Mouse (Mus musculus) olfactory bulb, adult 2 months (tissue): ENCODE measurements around the gene Col15a1. TPM values are rescaled to one million over a fixed set of nuclear protein-coding genes. Genes with fewer than 3 reads are reported as not detected.
A peak's percentile ranks its signal among the peaks of the same experiment; 100 is the strongest.

ENCODE experiments used
- H3K27ac ChIP-seq: fragments of 200-500 bp; 2 replicates; pipeline ENCODE4 v1.5.1; 2012; ENCODE audit warnings: low read depth, low read length; ENCODE audit not compliant: insufficient read depth
- H3K4me1 ChIP-seq: fragments of 200-500 bp; 2 replicates; pipeline ENCODE4 v1.6.1; 2012; ENCODE audit warnings: low read length; ENCODE audit not compliant: control insufficient read depth, insufficient read depth
- H3K4me3 ChIP-seq: fragments of 200-500 bp; 2 replicates; pipeline ENCODE4 v1.5.1; 2012; ENCODE audit warnings: mild to moderate bottlenecking, low read depth, low read length, moderate library complexity; ENCODE audit not compliant: insufficient read depth
- CTCF ChIP-seq: fragments of 200-500 bp; IDR thresholded peaks from 2 replicates; pipeline ENCODE4 v1.5.1; 2012; ENCODE audit warnings: low read depth, mild to moderate bottlenecking, low read length, moderate library complexity; ENCODE audit not compliant: insufficient read depth
- POLR2A ChIP-seq: fragments of 200-500 bp; IDR thresholded peaks from 2 replicates; pipeline ENCODE4 v1.6.1; 2012; ENCODE audit warnings: mild to moderate bottlenecking, low read depth, low read length, moderate library complexity; ENCODE audit not compliant: insufficient read depth
- WGBS: fragments of 180-500 bp; shearing (Covaris S2); methylation state at CpG from one replicate; pipeline ENCODE4 v1.1.7; 2018; 5-methylcytosine and 5-hydroxymethylcytosine counted together
- polyA plus RNA-seq: library from polyadenylated mRNA; stranded (reverse); fragments of >200 nt; gene quantifications from 2 replicates; pipeline ENCODE4 v1.2.4, GENCODE M21; 2012; ENCODE audit warnings: low replicate concordance; ENCODE audit not compliant: missing spikeins, insufficient read depth, insufficient read length

Gene Col15a1
- polyA plus RNA-seq = not detected in 2 replicates

GRCm38 (mm10) chr4:47207969-47208420, at the start of gene Col15a1:
TSS of gene Col15a1 (plus strand) at chr4:47208161.
- WGBS = under 1% methylated on average over 45 of the region's 45 CpGs
- Histone ChIP-seq H3K4me1 (peaks cover 11% of the 10 kb centered on the region), H3K27ac (no peak within 1 kb of the TSS), H3K4me3 (peak within 1 kb of the TSS; percentile 42)
- TF ChIP-seq CTCF (no peak), POLR2A (no peak)

GRCm38 (mm10) chr4:47161103-47161755, 46.7 kb upstream of the Col15a1 start:
- Histone ChIP-seq H3K4me3 (no peak overlapping the region), H3K27ac (no peak overlapping the region), H3K4me1 (no peaks in the 10 kb centered on the region)
- WGBS = 35% methylated on average over 3 of the region's 4 CpGs
- TF ChIP-seq POLR2A (no peak), CTCF (no peak)

- Histone ChIP-seq H3K27ac (no peak overlapping the region), H3K4me3 (no peak overlapping the region), H3K4me1 (no peaks in the 10 kb centered on the region)
- TF ChIP-seq CTCF = no peak
- TF ChIP-seq POLR2A = no peak
- 37% methylated on average over 12 of the region's 12 CpGs for WGBS
These were observed 46.0 kb upstream of the Col15a1 start for GRCm38 (mm10) chr4:47161756-47162587.

GRCm38 (mm10) chr4:47172314-47172713, 35.6 kb upstream of the Col15a1 start:
- Histone ChIP-seq H3K4me3 (no peak overlapping the region), H3K4me1 (no peaks in the 10 kb centered on the region), H3K27ac (no peak overlapping the region)
- WGBS = 80% methylated on average over 1 of the region's 1 CpGs
- TF ChIP-seq POLR2A = no peak
- no peak for TF ChIP-seq CTCF

- Histone ChIP-seq H3K4me1 (peaks cover 2% of the 10 kb centered on the region; the same call in 1 of the 2 replicates), H3K4me3 (no peak overlapping the region), H3K27ac (no peak overlapping the region)
- 88% methylated on average over 8 of the region's 8 CpGs for WGBS
- no peak for TF ChIP-seq POLR2A
- TF ChIP-seq CTCF = no peak
These were observed 30.9 kb upstream of the Col15a1 start for GRCm38 (mm10) chr4:47177101-47177500.

- Histone ChIP-seq H3K4me1 (peaks cover 2% of the 10 kb centered on the region; the same call in 1 of the 2 replicates), H3K4me3 (no peak overlapping the region), H3K27ac (no peak overlapping the region)
- no peak for TF ChIP-seq CTCF
- no peak for TF ChIP-seq POLR2A
- WGBS = 79% methylated on average over 8 of the region's 8 CpGs
These were observed 29.6 kb upstream of the Col15a1 start for GRCm38 (mm10) chr4:47178261-47178961.

GRCm38 (mm10) chr4:47179535-47179934, 28.4 kb upstream of the Col15a1 start:
- no peak for TF ChIP-seq POLR2A
- TF ChIP-seq CTCF = no peak
- no peak overlapping the region for H3K4me3 ChIP-seq
- WGBS = 94% methylated on average over 5 of the region's 5 CpGs
- H3K27ac ChIP-seq = no peak overlapping the region
- peaks cover 2% of the 10 kb centered on the region; the same call in 1 of the 2 replicates for H3K4me1 ChIP-seq

GRCm38 (mm10) chr4:47184058-47184661, 23.8 kb upstream of the Col15a1 start:
- no peak overlapping the region for H3K4me3 ChIP-seq
- 81% methylated on average over 6 of the region's 6 CpGs for WGBS
- no peaks in the 10 kb centered on the region for H3K4me1 ChIP-seq
- no peak overlapping the region for H3K27ac ChIP-seq
- TF ChIP-seq CTCF (no peak), POLR2A (no peak)

GRCm38 (mm10) chr4:47186514-47186913, 21.4 kb upstream of the Col15a1 start:
- no peak for TF ChIP-seq POLR2A
- no peak for TF ChIP-seq CTCF
- WGBS = 81% methylated on average over 6 of the region's 6 CpGs
- H3K4me1 ChIP-seq = no peaks in the 10 kb centered on the region
- H3K27ac ChIP-seq = no peak overlapping the region
- H3K4me3 ChIP-seq = no peak overlapping the region
